Mouse (Mus musculus): Measurements from ENCODE around the gene Slc10a1.

DNA sequence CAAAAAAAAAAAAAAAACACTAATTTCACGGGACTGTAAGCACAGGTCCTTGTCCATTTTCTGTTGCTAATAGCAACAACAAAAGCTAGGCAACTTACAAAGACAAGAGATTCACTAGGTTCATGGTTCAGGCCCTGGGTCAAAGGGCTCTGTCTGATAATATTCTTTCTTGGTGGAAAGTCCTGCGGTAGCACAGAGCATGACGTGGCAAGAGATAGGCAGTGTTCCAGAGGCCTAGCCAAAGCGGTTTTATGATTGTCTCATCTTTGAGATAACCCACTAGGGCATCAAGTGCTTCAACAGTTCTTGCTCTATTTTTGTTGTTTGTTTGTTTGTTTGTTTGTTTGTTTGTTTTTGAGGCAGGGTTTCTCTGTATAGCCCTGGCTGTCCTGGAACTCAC is 42.0 kb downstream of the Slc10a1 start:
- TF ChIP-seq CTCF (IDR thresholded peaks at IDR 0.05; ENCODE audit: control insufficient read depth, insufficient read depth, insufficient read length), result no peak
- no peak for TF ChIP-seq MAX (IDR thresholded peaks at IDR 0.05)
- no peak for TF ChIP-seq MYOD1 (IDR thresholded peaks at IDR 0.05; ENCODE audit: control insufficient read depth, insufficient read length, low read depth)
